Mouse (Mus musculus) olfactory bulb, adult 2 months (tissue): ENCODE results near the gene Ston2. TPM values are rescaled to one million over a fixed set of nuclear protein-coding genes. Genes with fewer than 3 reads are reported as not detected.
"Not testable (repeated sequence)": the region's sequence is repeated elsewhere in the genome, so short reads cannot be mapped to it uniquely, and the experiment has no call there.

Source experiments
- H3K27ac ChIP-seq: fragments of 200-500 bp; 2 replicates; pipeline ENCODE4 v1.5.1; 2012; ENCODE audit warnings: low read depth, low read length; ENCODE audit not compliant: insufficient read depth
- H3K4me1 ChIP-seq: fragments of 200-500 bp; 2 replicates; pipeline ENCODE4 v1.6.1; 2012; ENCODE audit warnings: low read length; ENCODE audit not compliant: control insufficient read depth, insufficient read depth
- H3K4me3 ChIP-seq: fragments of 200-500 bp; 2 replicates; pipeline ENCODE4 v1.5.1; 2012; ENCODE audit warnings: mild to moderate bottlenecking, low read depth, low read length, moderate library complexity; ENCODE audit not compliant: insufficient read depth
- CTCF ChIP-seq: fragments of 200-500 bp; IDR thresholded peaks from 2 replicates; pipeline ENCODE4 v1.5.1; 2012; ENCODE audit warnings: low read depth, mild to moderate bottlenecking, low read length, moderate library complexity; ENCODE audit not compliant: insufficient read depth
- POLR2A ChIP-seq: fragments of 200-500 bp; IDR thresholded peaks from 2 replicates; pipeline ENCODE4 v1.6.1; 2012; ENCODE audit warnings: mild to moderate bottlenecking, low read depth, low read length, moderate library complexity; ENCODE audit not compliant: insufficient read depth
- WGBS: fragments of 180-500 bp; shearing (Covaris S2); methylation state at CpG from one replicate; pipeline ENCODE4 v1.1.7; 2018; 5-methylcytosine and 5-hydroxymethylcytosine counted together
- polyA plus RNA-seq: library from polyadenylated mRNA; stranded (reverse); fragments of >200 nt; gene quantifications from 2 replicates; pipeline ENCODE4 v1.2.4, GENCODE M21; 2012; ENCODE audit warnings: low replicate concordance; ENCODE audit not compliant: missing spikeins, insufficient read depth, insufficient read length

Ston2 gene
- polyA plus RNA-seq, 1 experiment = not detected

DNA sequence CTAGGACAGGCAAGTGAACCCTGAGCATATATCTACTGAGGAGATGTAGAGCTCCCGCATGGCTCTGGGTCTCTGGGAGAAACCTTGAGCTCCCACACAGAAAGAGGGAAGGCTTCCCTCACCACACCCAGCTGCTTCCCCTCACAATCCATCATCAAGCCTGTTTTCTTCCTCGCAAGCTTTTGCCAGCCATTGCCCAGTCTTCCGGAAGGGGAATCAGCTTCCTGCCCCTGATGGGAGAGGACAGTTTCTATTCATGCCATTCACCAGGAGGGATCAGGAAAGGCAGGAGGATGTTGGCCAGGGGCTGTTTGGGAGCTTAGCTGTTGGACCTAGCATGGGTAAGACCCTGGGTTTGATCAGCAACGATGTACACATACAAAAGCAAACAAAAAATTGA lies 8.6 kb upstream of the Ston2 start:
- TF ChIP-seq CTCF = no peak
- TF ChIP-seq POLR2A = no peak
- 81% methylated on average over 4 of the region's 4 CpGs for WGBS
- H3K27ac ChIP-seq = no peak overlapping the region
- no peaks in the 10 kb centered on the region for H3K4me1 ChIP-seq
- H3K4me3 ChIP-seq = no peak overlapping the region

DNA sequence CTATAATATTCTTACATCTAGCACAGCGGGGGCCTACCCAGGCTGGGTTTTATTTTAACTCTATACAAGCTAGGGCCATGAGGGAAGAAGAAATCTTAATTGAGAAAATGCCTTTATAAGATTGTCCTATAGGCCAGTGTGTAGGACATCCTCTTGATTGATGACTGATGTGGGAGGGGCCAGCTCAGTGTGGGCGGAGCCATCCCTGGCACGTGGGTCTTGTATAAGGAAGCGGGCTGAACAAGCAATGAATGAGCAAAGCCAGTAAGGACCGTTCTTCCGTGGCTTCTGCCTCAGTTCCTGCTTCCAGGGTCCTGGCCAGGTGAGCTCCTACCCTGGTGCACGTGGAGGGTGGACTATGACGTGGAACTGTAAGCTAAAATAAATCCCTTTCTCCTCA lies 5.1 kb upstream of the Ston2 start:
- no peaks in the 10 kb centered on the region for H3K4me1 ChIP-seq
- no peak for TF ChIP-seq POLR2A
- WGBS = 81% methylated on average over 8 of the region's 8 CpGs
- no peak overlapping the region for H3K27ac ChIP-seq
- no peak overlapping the region for H3K4me3 ChIP-seq

DNA sequence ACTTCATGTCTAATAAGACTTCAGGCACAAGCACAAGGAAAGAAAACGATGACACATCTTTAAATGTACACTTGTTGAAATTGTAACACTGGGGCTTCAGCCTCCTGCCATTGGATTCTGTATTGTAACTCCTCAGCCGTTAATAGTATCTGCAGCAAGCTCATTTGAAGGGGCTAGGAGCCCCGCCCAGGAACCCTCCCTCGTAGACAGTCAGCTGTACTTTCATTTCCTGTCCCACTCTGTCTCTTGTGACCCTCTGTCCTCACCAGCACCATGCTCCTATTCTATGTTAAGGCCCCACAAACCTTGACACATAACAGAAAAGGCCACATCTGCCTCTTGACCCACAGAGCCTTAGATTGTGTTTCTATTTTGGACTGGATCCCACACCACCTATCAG lies 3.6 kb upstream of the Ston2 start:
- Histone ChIP-seq H3K4me1 (no peaks in the 10 kb centered on the region), H3K4me3 (no peak overlapping the region), H3K27ac (no peak overlapping the region)
- TF ChIP-seq CTCF (no peak), POLR2A (no peak)
- WGBS = 88% methylated on average over 4 of the region's 4 CpGs

DNA sequence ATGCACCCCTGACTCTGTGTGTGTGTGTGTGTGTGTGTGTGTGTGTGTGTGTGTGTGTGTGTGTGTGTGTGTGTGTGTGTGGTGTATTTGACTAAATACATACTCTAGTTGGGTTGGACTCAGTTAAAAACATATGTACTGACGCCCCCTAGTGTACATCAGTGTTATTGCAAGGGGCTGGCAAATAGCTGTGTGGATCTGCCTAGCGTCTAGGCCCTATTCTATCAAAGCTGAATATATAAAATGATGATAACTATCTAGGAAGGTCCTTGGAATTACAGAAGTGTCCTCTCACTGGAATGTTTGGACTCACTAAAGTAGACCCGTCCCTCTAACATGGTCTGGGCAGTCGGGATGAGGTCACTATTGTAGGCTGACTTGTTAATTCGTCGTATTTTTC lies 1.6 kb upstream of the Ston2 start:
- no peak for TF ChIP-seq POLR2A
- TF ChIP-seq CTCF = no peak
- Histone ChIP-seq H3K4me1 (peaks cover 6% of the 10 kb centered on the region), H3K27ac (no peak overlapping the region), H3K4me3 (no peak overlapping the region)
- 55% methylated on average over 6 of the region's 6 CpGs for WGBS

DNA sequence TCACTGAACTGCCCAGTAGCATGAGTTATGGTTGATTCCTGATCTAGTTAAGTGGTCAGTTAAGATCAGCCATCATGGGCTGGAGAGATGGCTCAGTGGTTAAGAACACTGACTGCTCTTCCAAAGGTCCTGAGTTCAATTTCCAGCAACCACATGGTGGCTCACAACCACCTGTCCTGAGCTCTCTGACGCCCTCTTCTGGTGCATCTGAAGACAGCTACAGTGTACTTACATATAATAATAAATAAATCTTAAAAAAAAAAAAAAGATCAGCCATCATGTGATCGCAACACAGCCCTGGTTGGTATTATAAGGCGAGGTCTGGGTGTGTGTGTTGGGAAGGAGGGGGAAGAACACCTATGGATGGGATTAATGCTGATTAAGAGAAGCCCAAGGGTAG lies 259 bp upstream of the Ston2 start:
- WGBS = 70% methylated on average over 3 of the region's 3 CpGs
- H3K27ac ChIP-seq, H3K4me1 ChIP-seq, H3K4me3 ChIP-seq: not testable (repeated sequence)

DNA sequence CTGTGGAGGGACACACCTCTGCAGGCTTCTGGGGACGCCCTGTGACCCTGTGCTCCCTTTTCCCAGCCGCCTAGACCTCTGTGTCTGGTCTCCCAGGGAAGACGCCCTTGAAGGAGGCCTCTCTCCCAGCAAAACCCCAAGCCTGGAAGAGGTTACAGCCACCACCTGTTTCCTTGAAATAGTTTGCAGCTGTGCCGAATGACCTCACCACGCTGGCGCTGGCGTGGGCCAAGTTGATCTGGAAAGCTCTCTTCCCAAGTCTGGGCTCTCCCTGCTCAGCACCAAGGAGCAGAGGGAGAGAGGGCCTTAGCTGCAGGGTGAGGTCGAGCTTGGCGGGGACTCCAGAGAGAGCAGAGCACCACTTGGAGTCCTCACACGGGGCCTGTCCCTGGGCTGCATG lies 1.8 kb downstream of the Ston2 start:
- WGBS = 49% methylated on average over 10 of the region's 10 CpGs
- Histone ChIP-seq H3K4me3 (no peak overlapping the region), H3K27ac (no peak overlapping the region; the same call in 1 of the 2 replicates), H3K4me1 (peaks cover 6% of the 10 kb centered on the region)
- no peak for TF ChIP-seq CTCF
- TF ChIP-seq POLR2A = no peak

DNA sequence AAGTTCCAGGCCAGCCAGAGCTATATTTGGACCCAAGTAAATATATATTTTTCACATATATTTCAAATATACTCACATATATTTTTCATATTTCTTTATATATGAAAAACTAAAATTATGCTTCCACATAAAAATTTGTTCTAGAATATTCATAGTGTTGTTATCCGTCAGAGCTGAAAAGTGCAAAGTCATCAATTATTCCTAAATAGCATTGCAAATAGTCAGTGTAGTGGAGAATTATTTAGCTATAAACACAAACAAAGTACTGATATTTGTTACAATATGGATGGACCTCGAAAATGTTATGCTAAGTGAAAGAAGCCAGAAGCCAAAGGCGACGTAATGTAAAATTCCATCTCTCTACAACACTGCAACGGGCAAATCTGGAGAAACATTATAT lies 6.8 kb downstream of the Ston2 start:
- whole genome bisulfite sequencing = 95% methylated on average over 5 of the region's 5 CpGs

DNA sequence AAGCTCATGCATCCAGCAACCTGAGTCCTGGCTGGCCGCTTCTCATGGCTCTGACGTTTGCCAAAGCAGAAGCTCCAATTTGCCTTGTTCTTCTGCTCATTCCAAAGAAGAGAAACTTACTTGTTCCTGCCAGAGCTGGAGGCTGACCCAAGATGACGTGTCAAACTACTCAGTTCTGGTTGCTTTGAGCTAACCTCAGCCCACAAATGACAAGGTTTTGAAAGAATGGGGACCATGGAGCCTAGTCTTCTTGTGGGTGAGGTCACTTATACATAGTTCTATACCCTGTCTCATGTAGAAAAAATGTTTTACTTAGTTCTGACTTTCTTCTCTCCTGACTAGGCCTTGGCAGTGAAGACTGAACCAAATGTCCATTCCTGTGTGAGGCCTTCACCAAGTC lies 7.7 kb downstream of the Ston2 start:
- WGBS = 91% methylated on average over 3 of the region's 3 CpGs
- peaks cover 7% of the 10 kb centered on the region for H3K4me1 ChIP-seq
- no peak overlapping the region for H3K27ac ChIP-seq
- no peak overlapping the region for H3K4me3 ChIP-seq
- TF ChIP-seq CTCF = no peak
- TF ChIP-seq POLR2A = no peak

More for the DNA sequence above, 6.8 kb downstream of the Ston2 start:
- Histone ChIP-seq H3K4me1 (peaks cover 7% of the 10 kb centered on the region), H3K27ac (no peak overlapping the region), H3K4me3 (no peak overlapping the region)
- TF ChIP-seq CTCF (no peak), POLR2A (no peak)

DNA sequence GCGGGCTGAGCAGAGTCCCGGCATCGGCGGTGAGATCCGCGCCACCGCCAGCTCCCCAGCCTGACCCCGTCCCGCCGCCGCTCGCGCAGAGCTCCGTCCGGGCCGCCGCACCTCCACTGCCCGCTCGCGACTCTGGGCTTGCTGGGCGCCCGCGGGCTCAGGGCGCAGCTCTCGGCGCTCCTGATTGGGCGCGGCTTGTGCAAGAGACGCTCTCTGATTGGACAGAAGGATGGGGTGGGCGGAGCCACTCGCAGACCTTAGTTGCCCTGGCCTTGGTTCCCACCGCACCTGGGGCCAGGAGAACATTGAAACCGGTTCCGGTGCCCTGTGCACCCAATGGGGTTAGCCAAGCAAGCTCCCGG lies 9.2 kb downstream of the Ston2 start:
- no peak for TF ChIP-seq CTCF
- TF ChIP-seq POLR2A = peak; percentile 34; the same call in 1 of the 2 replicates
- Histone ChIP-seq H3K4me3 (peak overlapping the region; percentile 79), H3K4me1 (peaks cover 11% of the 10 kb centered on the region), H3K27ac (no peak overlapping the region)
- 1% methylated on average over 35 of the region's 35 CpGs for WGBS

DNA sequence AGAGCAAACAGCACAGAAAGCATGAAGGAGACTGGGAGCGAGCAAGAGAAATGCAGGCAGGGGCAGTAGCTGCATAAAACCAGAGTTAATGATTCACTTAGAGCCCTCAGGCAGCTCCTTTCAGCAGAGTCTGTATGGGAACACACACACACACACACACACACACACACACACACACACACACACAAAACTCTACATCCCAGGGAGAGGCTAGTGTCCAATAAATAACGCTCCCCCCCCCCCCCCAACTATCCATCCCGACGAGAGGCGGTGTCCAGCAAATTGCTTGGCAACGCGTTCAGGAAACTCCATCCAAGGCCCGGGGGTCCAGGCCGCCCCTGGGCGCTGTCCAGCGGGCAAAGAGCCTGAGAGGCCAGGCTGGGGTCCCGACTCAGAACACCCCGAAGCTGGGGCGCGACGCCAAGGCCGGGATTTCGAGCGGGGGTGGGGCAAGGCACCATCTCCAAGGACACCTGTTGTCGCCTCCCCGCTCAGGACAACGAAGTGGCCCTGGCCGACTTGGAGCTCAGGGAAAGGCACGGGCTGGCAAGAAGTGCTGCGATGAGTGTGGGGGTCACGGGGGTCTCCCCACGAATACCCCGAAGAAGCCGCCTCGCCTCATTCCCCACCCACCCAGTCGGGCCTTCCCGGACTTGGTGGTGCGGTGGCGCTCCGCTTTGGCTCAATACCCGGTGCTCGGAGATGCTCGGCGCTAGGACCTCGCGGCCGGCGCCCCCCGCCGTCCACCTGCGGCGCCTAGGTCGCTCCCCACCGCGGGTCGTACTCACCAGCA lies 9.8 kb downstream of the Ston2 start:
- Histone ChIP-seq H3K4me3 (peak overlapping the region; percentile 79), H3K27ac (0 out of 2 replicates have a peak overlapping the region, but pooled peaks have one; percentile 20), H3K4me1 (peaks cover 11% of the 10 kb centered on the region)
- TF ChIP-seq CTCF (no peak), POLR2A (no peak)
- WGBS = 2% methylated on average over 50 of the region's 51 CpGs
